Mouse (Mus musculus) layer of hippocampus, postnatal 14 days (tissue): ENCODE results near the gene Mcoln2. TPM values are rescaled to one million over a fixed set of nuclear protein-coding genes. Genes with fewer than 3 reads are reported as not detected.
A peak's percentile ranks its signal among the peaks of the same experiment; 100 is the strongest.
"Not testable (repeated sequence)": the region's sequence is repeated elsewhere in the genome, so short reads cannot be mapped to it uniquely, and the experiment has no call there.

ENCODE experiments used
- DNase-seq, 2 experiments: peaks; one replicate each; pipeline ENCODE4 v3.0.0; 2021 to 2022; ENCODE audit warnings: low spot score in 2 of 2, mixed read lengths in 1 of 2
- total RNA-seq, 2 experiments: library from RNA; stranded (reverse); gene quantifications; 2 replicates each; pipeline ENCODE4 v1.2.3; 2021

Mcoln2 gene
- total RNA-seq, 2 experiments from 2014 or later: not detected

DNA sequence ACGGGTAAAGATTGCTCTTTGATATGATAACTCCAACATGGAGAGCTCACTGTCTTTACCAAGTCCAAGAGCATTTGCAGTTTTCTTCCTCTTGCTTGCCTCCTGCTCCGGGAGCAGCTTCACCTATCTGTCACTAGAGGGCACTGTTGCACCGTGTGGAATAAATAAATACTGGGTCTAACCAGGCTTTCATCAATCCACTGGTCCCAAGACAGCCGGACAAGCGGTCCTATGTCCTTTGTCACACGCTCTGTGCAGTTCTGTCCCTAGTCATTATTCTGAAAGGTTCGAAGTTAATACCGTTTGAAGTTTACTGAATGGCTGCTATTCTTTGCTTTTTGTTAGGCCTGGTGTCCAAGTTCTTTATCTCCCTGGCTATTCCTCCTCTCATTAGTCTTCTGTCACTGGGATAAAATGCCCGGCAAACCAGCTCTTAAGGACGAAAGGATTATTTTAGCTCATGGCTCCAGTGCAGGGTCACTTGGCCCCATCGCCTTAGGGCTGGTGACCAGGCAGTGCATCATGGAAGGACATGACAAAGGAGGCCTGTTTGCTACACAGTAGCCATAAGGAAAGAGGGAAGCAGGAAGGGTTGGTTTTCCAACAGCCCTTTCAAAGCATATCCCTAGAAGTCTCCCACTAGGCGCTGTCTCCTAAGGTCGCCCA, 35.5 kb downstream of the Mcoln2 start:
- peak; percentile 77 to 88 for DNase-seq

DNA sequence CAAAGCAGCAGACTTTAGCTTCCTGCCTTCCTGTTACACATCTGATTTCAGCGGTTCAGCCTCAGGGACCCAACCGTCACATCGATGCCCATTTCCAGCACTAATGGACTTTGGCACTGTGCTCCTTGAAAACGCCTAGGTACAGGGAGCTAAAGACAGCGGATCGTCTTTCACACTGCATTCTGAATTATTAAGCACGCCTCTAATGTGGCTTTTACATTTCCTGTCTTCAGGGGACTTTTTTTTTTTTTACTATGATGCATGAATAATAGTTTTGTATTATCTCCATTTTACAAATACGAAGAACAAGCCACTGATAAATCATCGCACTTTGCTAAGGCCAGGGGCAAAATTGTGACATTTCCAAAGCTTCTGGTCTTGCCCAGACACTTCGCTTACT, 36.4 kb downstream of the Mcoln2 start:
- DNase-seq: no peak

- DNase-seq: no peak
Measured at GRCm38 (mm10) chr3:146189933-146190332, 40.3 kb downstream of the Mcoln2 start.

DNA sequence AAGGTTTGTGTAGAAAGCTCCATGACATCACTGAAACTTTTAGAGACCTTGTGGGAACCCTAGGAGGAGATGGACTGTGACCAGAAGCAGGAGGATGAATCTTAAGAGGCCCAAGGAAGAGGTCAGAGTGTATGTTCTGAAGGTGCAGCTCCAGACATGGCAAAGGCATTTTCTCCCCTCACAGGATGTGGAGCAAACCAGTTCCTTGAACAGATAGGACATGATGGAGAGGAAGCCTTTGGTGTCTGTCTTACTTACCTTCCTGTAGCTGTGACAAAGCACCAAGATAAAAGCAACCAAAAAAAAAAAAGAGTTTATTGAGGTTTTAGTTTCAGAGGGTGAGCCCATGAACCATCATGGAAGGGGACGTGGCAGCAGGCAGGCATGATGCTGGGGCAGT, 42.9 kb downstream of the Mcoln2 start:
- DNase-seq: no peak

GRCm38 (mm10) chr3:146195153-146195552, 45.5 kb downstream of the Mcoln2 start:
- DNase-seq: no peak

- DNase-seq: no peak
Measured at GRCm38 (mm10) chr3:146196301-146196700, 46.7 kb downstream of the Mcoln2 start.

GRCm38 (mm10) chr3:146196780-146197743, 47.4 kb downstream of the Mcoln2 start:
- DNase-seq: no peak

DNA sequence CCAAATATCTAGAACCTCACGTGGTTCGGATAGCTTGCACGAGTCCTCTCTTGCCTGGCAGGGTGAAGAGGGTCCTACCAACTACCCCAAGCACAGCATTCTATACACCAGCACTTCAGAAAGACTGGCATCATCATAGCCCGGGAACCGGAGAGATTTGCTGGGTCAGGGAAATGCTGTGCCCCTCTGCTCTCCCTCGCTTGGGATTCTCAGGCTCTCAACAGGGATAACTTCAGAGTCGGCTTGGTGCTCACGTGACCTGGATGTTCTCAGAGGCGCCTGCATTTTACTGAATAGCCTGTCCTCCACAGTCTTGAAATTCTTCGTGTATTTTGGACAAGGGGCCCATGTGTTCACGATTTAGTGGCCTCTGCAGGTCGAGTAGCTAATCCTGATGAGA, 48.2 kb downstream of the Mcoln2 start:
- DNase-seq: no peak

GRCm38 (mm10) chr3:146198803-146199481, 49.3 kb downstream of the Mcoln2 start:
- DNase-seq: no peak

- no peak for DNase-seq
Measured at GRCm38 (mm10) chr3:146199486-146199885, 49.9 kb downstream of the Mcoln2 start.

DNA sequence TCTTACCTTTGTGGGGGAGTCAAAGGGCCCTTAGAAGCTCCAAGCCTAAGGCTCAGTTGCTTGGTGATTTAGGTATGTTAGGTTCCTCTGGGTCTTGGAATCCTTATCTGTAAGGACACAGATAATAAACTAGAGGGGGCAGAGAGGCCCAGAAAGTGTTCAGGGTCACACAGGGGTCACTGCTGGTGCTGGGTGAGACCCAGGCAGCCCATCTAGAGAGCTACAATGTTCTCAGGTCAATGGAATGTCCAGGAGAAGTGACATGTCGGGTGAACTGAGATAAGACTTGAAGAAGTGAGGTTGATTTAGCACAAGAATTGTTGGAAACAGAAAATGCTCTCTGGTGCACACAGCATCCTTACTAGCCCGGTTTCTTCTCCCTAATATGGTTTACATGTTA, 54.7 kb downstream of the Mcoln2 start:
- DNase-seq: no peak

GRCm38 (mm10) chr3:146205305-146205704, 55.7 kb downstream of the Mcoln2 start:
- DNase-seq: no peak

GRCm38 (mm10) chr3:146206635-146207034, 57.0 kb downstream of the Mcoln2 start:
- no peak for DNase-seq

DNA sequence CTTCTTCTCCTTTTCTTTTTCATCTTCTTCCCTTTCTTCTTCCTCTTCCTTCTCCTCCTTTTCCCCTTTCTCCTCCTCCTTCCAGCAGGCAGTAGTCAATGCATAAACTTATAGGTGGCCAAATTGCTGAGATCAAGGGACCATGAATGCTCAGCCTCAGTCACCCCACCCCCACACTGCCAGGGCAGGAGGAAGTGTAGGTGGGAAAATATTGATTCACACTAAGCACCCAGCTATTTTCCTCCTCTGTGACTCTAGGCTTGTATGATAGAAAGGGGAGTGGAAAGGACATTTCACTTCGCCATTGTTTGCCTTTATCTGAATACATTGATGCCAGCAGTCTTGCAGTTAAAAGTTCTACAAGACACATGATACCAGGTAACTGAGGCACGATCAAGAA, 57.8 kb downstream of the Mcoln2 start:
- DNase-seq: no peak

DNA sequence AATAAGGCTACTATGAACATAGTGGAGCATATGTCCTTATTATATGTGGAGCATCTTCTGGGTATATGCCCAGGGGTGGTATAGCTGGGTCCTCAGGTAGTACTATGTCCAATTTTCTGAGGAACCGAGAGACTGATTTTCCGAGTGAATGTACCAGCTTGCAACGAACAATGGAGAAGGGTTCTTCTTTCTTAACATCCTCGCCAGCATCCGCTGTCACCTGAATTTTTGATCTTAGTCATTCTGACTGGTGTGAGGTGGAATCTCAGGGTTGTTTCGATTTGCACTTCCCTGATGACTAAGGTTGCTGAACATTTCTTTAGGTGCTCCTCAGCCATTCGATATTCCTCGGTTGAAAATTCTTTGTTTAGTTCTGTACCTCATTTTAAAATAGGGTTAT, 60.1 kb downstream of the Mcoln2 start:
- DNase-seq: not testable (repeated sequence)

- DNase-seq: no peak
Measured at GRCm38 (mm10) chr3:146211141-146211747, 61.6 kb downstream of the Mcoln2 start.

DNA sequence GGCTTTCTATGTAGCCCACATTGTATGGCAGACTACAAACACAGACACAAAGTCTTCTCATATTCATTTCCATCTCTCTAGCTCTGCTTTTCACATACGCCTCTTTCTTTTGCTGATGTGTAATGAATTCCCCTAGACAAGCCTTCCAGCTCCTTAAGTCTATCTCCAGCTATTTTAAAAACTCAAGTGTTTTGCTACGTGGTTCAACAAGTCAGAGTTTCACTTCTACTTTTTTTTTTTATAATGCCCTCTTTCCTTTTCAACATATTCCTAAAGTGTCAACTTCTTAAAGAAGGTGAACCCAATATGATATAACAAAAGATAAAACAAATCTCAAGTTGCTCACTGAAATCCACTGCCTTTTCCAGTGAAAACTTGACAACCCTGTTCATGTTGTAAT, 62.3 kb downstream of the Mcoln2 start:
- no peak for DNase-seq

GRCm38 (mm10) chr3:146213336-146213735, 63.7 kb downstream of the Mcoln2 start:
- no peak for DNase-seq

DNA sequence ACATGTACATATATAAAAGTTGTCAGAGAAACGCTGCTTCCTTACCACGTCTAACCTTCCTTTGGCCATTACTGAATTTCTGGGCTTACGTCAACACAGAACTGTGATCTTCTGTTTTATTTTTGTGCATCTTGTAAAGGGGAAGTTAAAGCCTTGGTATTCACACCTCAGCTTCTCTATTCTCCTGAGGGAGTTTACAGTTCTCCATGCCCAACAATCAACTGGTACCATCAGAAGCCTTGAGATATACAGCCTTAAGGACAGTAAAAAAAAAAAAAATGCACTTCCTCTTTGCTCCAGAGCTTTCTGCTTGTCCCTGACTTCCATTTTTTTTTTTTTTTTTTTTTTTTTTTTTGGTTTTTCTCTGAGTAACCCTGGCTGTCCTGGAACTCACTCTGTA, 66.9 kb downstream of the Mcoln2 start:
- no peak for DNase-seq

DNA sequence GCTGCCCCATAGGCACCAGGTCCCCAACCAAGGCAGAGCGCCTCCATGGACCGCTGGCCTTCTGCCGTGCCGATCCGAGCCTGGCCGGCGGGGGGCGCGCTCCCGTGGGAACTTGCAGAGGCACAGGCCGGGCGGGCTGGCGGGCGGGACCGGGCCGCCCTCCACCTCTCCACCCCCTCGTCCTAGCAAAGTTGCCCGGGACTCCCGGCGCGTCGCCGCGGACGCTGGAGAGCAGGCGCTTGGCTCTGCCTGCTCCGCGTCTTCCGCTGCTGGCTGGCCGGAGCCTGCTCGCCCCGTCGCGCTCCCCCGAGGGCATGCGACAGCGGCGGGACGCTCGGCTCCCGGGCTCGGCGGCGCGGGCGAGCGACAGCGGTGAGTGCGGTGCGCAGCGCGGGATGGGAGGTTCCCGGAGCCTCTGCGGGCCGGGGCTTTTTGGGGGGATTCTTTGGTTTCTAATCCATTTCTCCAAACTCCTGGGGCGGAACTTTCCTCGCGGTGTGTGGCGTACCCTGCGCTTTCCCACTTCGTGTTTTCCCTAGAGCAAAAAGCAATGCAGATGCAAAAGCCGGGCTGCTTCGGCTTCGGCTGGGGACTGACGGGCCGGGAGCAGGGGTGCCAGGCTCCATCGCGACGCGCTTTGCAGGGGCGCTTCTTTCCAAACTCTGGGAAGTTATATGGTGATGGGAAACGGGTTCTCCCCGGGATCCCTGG, 71.3 kb downstream of the Mcoln2 start, which contains the start of gene Lpar3:
Gene Lpar3 (plus strand): TSS at position 188 of the 711 bp plus-strand sequence.
- peak; percentile 28 for DNase-seq

DNA sequence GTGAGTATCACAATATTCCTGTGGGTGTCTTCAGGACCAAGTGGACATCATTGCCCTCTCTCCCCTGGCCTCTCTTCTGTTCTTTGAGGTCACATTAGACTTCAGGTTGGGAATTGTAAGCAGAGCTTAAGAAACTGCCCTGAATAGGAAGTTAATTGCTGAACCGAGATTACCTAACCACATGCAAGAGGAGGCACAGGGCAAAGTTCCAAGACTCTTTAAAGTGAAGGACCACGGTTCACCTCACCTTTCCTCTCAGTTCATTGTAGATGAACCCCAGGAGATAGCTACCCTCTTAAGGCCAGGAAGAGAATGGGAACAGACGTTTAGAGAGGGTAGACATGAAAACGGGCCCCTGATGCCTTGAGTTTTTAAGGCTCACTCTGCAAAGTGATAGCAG, 74.6 kb downstream of the Mcoln2 start:
- DNase-seq: no peak
